Mouse (Mus musculus) ES-E14 (cell line): Measurements from ENCODE around the gene Tmem222. TPM values are rescaled to one million over a fixed set of nuclear protein-coding genes. Genes with fewer than 3 reads are reported as not detected.
A peak's percentile ranks its signal among the peaks of the same experiment; 100 is the strongest.

Source experiments
- DNase-seq: peaks from one replicate; pipeline ENCODE4 v3.0.0-alpha.2; 2013; ENCODE audit warnings: low read depth, low spot score
- H3K27ac ChIP-seq: 2 replicates; pipeline ENCODE4 v1.5.1; 2012; ENCODE audit warnings: low read depth, mild to moderate bottlenecking, low read length, moderate library complexity, mixed read lengths; ENCODE audit not compliant: poor library complexity, insufficient read depth, severe bottlenecking
- H3K36me3 ChIP-seq: 2 replicates; pipeline ENCODE4 v1.6.1; 2012; ENCODE audit warnings: mild to moderate bottlenecking, low read length, moderate library complexity, mixed read lengths; ENCODE audit not compliant: control insufficient read depth, poor library complexity, insufficient read depth, severe bottlenecking
- H3K4me1 ChIP-seq, 2 experiments: fragments of 150-350 bp in 1 of 2; sonication (generic) in 1 of 2; 2 replicates each; pipeline ENCODE4 v1.6.1; 2012; ENCODE audit warnings: low read length in 2 of 2, mild to moderate bottlenecking in 1 of 2, mixed read lengths in 1 of 2; ENCODE audit not compliant: control insufficient read depth in 2 of 2, insufficient read depth in 2 of 2, poor library complexity in 1 of 2
- H3K4me3 ChIP-seq, 2 experiments: fragments of 150-350 bp in 1 of 2; sonication (generic) in 1 of 2; 2 replicates each; pipeline ENCODE4 v1.5.1; 2012; ENCODE audit warnings: low read length in 2 of 2, low read depth in 1 of 2, mild to moderate bottlenecking in 1 of 2, mixed read lengths in 1 of 2; ENCODE audit not compliant: insufficient read depth in 1 of 2, poor library complexity in 1 of 2, severe bottlenecking in 1 of 2
- H3K9ac ChIP-seq: 2 replicates; pipeline ENCODE4 v1.6.1; 2012; ENCODE audit warnings: low read depth, mild to moderate bottlenecking, low read length, mixed read lengths; ENCODE audit not compliant: poor library complexity, insufficient read depth, severe bottlenecking
- H3K9me3 ChIP-seq: fragments of 150-350 bp; sonication (generic); 2 replicates; pipeline ENCODE4 v1.6.1; 2012; ENCODE audit warnings: low read depth, mild to moderate bottlenecking, low read length; ENCODE audit not compliant: control insufficient read depth, insufficient read depth
- CHD2 ChIP-seq: IDR thresholded peaks from 2 replicates; pipeline ENCODE4 v1.6.1; 2014; ENCODE audit warnings: mild to moderate bottlenecking, low read depth, low read length, inconsistent platforms
- HCFC1 ChIP-seq: IDR thresholded peaks from 2 replicates; pipeline ENCODE4 v1.6.1; 2012; ENCODE audit warnings: low read length, inconsistent platforms, borderline replicate concordance; ENCODE audit not compliant: insufficient read depth
- MAFK ChIP-seq: IDR thresholded peaks from 2 replicates; pipeline ENCODE4 v1.6.1; 2014; ENCODE audit warnings: mild to moderate bottlenecking, low read depth, low read length, inconsistent platforms; ENCODE audit not compliant: insufficient read depth
- ZC3H11A ChIP-seq: IDR thresholded peaks from 2 replicates; pipeline ENCODE4 v1.6.1; 2012; ENCODE audit warnings: low read depth, mild to moderate bottlenecking, inconsistent platforms, low read length, borderline replicate concordance
- ZNF384 ChIP-seq: IDR thresholded peaks from 2 replicates; pipeline ENCODE4 v1.6.1; 2012; ENCODE audit warnings: low read depth, low read length, inconsistent platforms
- in situ Hi-C, 2 experiments: fragments of 600-800 bp; cut with MboI; formaldehyde crosslinking; loops; one replicate each; pipeline ENCODE4 v1.15.1; 2025; ENCODE audit warnings: low sequenced_read_pairs in 2 of 2, inconsistent platforms in 1 of 2; ENCODE audit not compliant: unreplicated experiment in 2 of 2
- total RNA-seq: library from RNA; depleted of rRNA; stranded (reverse); fragments of 300-350 nt; gene quantifications from 2 replicates; pipeline ENCODE4 v1.2.3, GENCODE M21; 2012

Tmem222 gene
- total RNA-seq, 1 experiment: 73.3 TPM

DNA sequence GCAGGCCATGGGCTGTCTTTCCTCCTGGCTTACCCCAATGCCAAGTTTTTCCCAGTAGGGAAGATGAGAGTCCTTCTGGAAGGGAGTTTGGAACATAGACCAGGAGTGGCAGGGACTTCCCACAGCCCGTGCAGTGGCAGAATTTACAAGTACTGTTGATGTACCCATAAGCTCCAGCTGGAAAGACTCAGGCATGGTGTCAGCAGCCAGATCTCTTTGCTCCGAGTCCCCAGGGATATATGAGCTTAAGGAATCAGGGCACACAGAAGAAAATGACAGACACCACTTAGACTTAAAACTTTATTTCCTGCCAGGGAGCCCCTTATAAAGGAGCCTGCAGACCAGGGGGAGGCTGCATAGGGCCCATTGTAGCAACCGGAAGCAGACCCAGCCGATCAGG, 11.8 kb downstream of the Tmem222 start:
- H3K4me3 ChIP-seq: no peak overlapping the region
- in situ Hi-C loops: no loop called here
- no peak overlapping the region for H3K27ac ChIP-seq
- TF ChIP-seq ZNF384 (no peak), HCFC1 (no peak), ZC3H11A (no peak)
- H3K36me3 ChIP-seq: peaks cover 41% of the 10 kb centered on the region
- no peak overlapping the region for H3K9ac ChIP-seq
- H3K4me1 ChIP-seq: peaks cover 0 to 8% of the 10 kb centered on the region in 2 experiments; a peak in 1 of 4 replicates
- no peaks in the 10 kb centered on the region for H3K9me3 ChIP-seq
- no peak for DNase-seq

DNA sequence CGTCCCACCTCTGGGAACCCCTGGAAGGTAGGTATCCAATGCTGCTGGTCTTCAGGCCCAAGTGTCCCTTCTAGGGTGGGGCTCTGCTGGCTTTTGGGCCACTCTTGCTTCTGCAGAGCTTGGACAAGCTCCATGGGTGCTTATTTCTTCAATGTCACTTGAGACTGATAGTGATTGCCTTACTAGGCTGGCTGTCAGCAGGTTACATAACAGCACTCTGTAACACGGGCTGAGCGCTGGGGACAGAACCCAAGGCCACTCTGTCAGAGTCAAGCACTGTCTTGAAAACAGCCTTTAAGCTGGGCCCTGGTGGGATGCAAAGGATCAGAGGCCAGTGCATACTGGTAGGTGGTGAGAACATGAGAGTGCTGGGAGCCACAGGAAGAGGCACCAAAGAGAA, 12.3 kb downstream of the Tmem222 start:
- H3K27ac ChIP-seq: no peak overlapping the region
- H3K4me3 ChIP-seq: no peak overlapping the region
- TF ChIP-seq ZNF384 (no peak), CHD2 (no peak), HCFC1 (no peak), MAFK (no peak), ZC3H11A (no peak)
- H3K4me1 ChIP-seq: peaks cover 0 to 8% of the 10 kb centered on the region in 2 experiments; a peak in 1 of 4 replicates
- no peak for DNase-seq
- in situ Hi-C loops: no loop called here
- H3K36me3 ChIP-seq: peaks cover 38% of the 10 kb centered on the region
- H3K9ac ChIP-seq: no peak overlapping the region
- H3K9me3 ChIP-seq: no peaks in the 10 kb centered on the region

DNA sequence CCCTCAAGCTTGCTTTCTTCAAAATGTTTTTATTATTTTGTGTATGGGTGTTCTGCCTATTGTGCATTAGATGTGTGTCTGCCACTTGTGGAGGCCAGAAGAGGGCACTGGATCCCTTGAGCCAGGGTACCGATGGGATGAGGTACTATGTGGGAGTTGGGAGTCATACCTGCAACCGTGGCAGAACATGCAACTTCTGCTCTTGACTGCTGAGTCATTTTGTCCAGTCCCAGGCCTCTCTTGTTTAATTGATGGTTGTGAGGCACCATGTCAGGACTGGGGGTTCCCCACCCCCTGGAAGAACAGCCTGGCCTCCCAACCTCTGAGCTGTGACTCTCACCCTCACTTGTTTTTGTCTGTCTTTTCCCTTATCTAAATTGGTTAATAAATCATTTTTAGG, 13.0 kb downstream of the Tmem222 start:
- Histone ChIP-seq H3K9me3 (no peaks in the 10 kb centered on the region), H3K4me1 (peaks cover 0 to 8% of the 10 kb centered on the region in 2 experiments; a peak in 1 of 4 replicates), H3K4me3 (no peak overlapping the region), H3K9ac (no peak overlapping the region), H3K36me3 (peaks cover 37% of the 10 kb centered on the region), H3K27ac (no peak overlapping the region)
- in situ Hi-C loops: no loop called here
- no peak for DNase-seq
- TF ChIP-seq HCFC1 (no peak), MAFK (no peak), CHD2 (no peak), ZC3H11A (no peak), ZNF384 (no peak)

DNA sequence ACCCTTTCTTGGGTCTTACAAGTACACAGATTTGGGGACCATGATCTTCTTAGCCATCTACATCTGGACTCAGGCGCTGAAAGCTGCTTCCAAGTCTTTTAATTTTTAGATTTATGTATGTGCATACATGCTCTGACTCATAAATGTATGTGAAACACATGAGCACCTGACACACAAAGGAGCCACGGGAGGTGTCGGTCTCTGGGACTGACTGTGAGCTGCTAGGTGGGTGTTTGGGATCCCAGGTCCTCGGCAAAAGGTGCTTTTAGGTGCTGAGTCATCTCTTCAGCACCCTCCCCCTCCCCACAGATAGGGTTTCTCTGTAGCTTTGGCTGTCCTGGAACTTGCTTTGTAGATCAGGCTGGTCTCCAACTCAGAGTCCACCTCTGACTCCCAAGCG, 13.8 kb downstream of the Tmem222 start:
- no peak overlapping the region for H3K27ac ChIP-seq
- in situ Hi-C loops: no loop called here
- no peak overlapping the region for H3K9ac ChIP-seq
- no peak for DNase-seq
- no peak for TF ChIP-seq ZNF384
- no peak for TF ChIP-seq HCFC1
- no peak for TF ChIP-seq ZC3H11A
- TF ChIP-seq CHD2: no peak
- TF ChIP-seq MAFK: peak; percentile 12; the same call in 1 of the 2 replicates
- no peak overlapping the region for H3K4me3 ChIP-seq
- H3K9me3 ChIP-seq: no peaks in the 10 kb centered on the region
- H3K4me1 ChIP-seq: peaks cover 0 to 8% of the 10 kb centered on the region in 2 experiments; a peak in 1 of 4 replicates
- H3K36me3 ChIP-seq: peaks cover 29% of the 10 kb centered on the region

DNA sequence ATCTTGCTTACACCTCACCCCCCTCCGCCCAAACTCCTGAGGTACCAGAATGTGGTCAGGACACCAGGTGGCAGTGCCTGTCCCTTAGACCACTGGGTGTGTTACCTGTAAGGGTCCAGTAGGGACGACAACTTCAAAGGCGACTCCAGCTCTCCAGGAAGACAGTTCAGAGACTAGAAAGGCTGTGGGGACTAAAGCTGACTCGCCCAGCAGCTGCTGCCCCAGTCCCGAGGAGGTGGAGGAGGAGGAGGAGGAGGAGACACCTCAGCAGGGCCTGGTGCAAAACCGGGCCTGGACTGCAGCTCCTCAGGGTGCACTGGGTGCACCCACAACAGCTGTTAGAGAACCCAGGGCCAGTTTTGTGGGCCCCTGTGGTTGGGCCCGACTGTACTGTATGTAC, 14.7 kb downstream of the Tmem222 start, which contains the start of gene Sytl1:
Gene Sytl1, minus strand, starts transcription at position 232 of the 400 bp plus-strand sequence.
- Histone ChIP-seq H3K4me1 (peaks cover 0 to 9% of the 10 kb centered on the region in 2 experiments; a peak in 1 of 4 replicates), H3K4me3 (peak within 1 kb of the TSS in 1 of 2 experiments; percentile 5; a peak in 2 of 4 replicates), H3K36me3 (peaks cover 21% of the 10 kb centered on the region), H3K9ac (peak within 1 kb of the TSS; percentile 18; the same call in 1 of the 2 replicates), H3K27ac (no peak within 1 kb of the TSS), H3K9me3 (no peaks in the 10 kb centered on the region)
- in situ Hi-C loops: no loop called here
- DNase-seq: no peak
- no peak for TF ChIP-seq MAFK
- no peak for TF ChIP-seq CHD2
- no peak for TF ChIP-seq HCFC1
- no peak for TF ChIP-seq ZNF384
- no peak for TF ChIP-seq ZC3H11A
